In the genomic region with DNA sequence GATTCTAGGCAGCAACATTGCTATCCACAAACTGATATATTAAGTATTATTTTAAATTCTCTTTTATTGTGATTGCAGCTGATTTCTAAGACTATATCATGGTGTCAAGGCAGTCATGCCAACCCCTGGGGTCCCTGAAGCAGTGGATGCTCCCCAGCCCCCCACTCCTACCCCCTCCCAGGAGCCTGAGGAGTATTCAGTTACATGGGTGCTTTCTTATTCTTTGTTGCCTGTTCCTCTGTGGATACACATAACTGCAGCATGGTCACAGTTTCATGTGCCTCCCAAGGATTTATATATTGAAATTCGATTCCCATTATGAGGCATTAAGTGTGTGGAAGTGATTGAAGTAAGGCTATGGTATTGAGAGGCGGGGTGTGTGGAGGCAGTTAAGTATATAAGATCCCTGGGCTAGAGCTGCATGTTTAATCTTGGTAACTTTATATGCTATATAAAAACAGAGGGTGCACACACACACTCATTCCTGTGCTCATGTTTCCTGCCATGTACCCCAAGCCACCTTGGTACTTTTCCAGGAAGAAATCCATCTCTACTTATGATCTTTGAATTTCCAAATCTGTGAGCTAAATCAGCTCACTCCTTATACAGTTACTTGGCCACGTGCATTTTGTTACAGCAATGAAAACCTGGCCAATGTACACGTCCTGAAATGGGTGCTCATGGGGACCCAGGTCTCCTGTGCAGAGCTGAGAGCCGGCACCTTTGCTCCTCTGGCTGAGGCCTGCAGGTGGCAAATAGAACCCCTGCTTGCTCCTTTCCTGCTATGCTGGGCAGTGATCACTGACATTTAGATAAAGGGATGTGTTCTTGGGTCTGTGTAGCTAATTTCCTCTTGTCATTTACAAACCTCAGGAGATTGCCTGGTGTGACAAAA, we compare ENCODE assay signal across 11 mouse cellular contexts.
DNase-seq lines count a peak whose midpoint lies in the region; ATAC-seq lines count a peak whose summit lies in the region.
"Had no signal": no experiment of that assay in that cellular context is flagged by ENCODE, and none has a peak within 500 bp of the region (broad histone marks: within the 10 kb centered on the region; RNA-seq: fewer than 3 reads in every experiment).

No protein-coding gene starts in this region.

- no peaks in the 10 kb centered on the region for H3K4me1 ChIP-seq in kidney, embryonic 16.5 days (ENCODE audit: insufficient read depth, low read length)

- H3K4me2 ChIP-seq in kidney, embryonic 16.5 days (replicated peaks; ENCODE audit: low read depth, low read length), result no peak overlapping the region

- no peaks in the 10 kb centered on the region for H3K36me3 ChIP-seq in kidney, embryonic 16.5 days (ENCODE audit: insufficient read depth, low read length)

- no peak overlapping the region for H3K4me3 ChIP-seq in kidney, embryonic 16.5 days (ENCODE audit: low read length)

- 0 out of 2 replicates have a peak overlapping the region, but pooled peaks have one; percentile 4 for H3K27ac ChIP-seq in kidney, embryonic 16.5 days (ENCODE audit: low read length)

- H3K9me3 ChIP-seq in kidney, embryonic 16.5 days (ENCODE audit: low read length), result no peaks in the 10 kb centered on the region

- no peaks in the 10 kb centered on the region for H3K27me3 ChIP-seq in kidney, embryonic 16.5 days (ENCODE audit: insufficient read depth, low read length)

- H3K9ac ChIP-seq in kidney, embryonic 16.5 days (replicated peaks; ENCODE audit: low read length), result no peak overlapping the region

- DNase-seq in kidney, postnatal 25 days, result no peak
- peak; percentile 23 for DNase-seq in thymus, postnatal 36 days
- no peak for DNase-seq in thymus, adult 18-20 months
- peak; percentile 45 for DNase-seq in thymus, postnatal 4 days
- DNase-seq in layer of hippocampus, adult 9-11 months, result no peak
- DNase-seq in c-Kit-positive CD71-positive TER-119-positive erythroid progenitor cells, embryonic 14.5 days (ENCODE audit: low spot score), result no peak
- DNase-seq: cerebellum, adult 9-10 months; gastrocnemius, postnatal 25 days had no signal

- peak; percentile 70 for ATAC-seq in kidney, embryonic 16.5 days (ENCODE audit: low FRiP score, low TSS enrichment)
- ATAC-seq in inflammation-experienced regulatory T-cells, adult 6 months, result peak; percentile 45
- ATAC-seq: forebrain, embryonic 14.5 days had no signal

- WGBS in kidney, embryonic 16.5 days, result 43% methylated on average over 5 of the region's 5 CpGs

Comparison
In these comparisons a context has a peak if more than half of its experiments do, and no peak if none do; other contexts are left out.
1. DNase-seq: peak in thymus, postnatal 36 days (2 of 2) and thymus, postnatal 4 days (single experiment); none in kidney, postnatal 25 days (0 of 2), thymus, adult 18-20 months (0 of 2), layer of hippocampus, adult 9-11 months (single experiment) and c-Kit-positive CD71-positive TER-119-positive erythroid progenitor cells, embryonic 14.5 days (single experiment).